Mouse (Mus musculus): ENCODE results near the gene Thsd1. TPM values are rescaled to one million over a fixed set of nuclear protein-coding genes. Genes with fewer than 3 reads are reported as not detected.

Thsd1 gene
- total and polyA plus RNA-seq, 3 experiments: 4.4 to 4.8 (median 4.8) TPM

- intact Hi-C loops (cut with DNase I): loop anchor here (1.0 to 10.0 kb wide), 4 partner anchors 35 to 204 kb away; partner anchors contain the start of gene Slc25a15
- no peak for DNase-seq
- peaks cover 6% of the 10 kb centered on the region for H3K79me2 ChIP-seq (replicated peaks; ENCODE audit: control insufficient read depth, insufficient read depth, low read length)
These were observed 33.6 kb upstream of the Thsd1 start for GRCm38 (mm10) chr8:22193432-22194010.

GRCm38 (mm10) chr8:22197914-22198313 is 29.2 kb upstream of the Thsd1 start:
- Histone ChIP-seq H3K27ac (no peak overlapping the region), H3K9ac (ENCODE audit: low read depth, low read length) (no peak overlapping the region), H3K4me1 (ENCODE audit: control insufficient read depth, insufficient read depth, low read length) (no peaks in the 10 kb centered on the region; the same call in 1 of the 2 replicates), H3K79me2 (replicated peaks; ENCODE audit: control insufficient read depth, insufficient read depth, low read length) (peaks cover 6% of the 10 kb centered on the region), H3K27me3 (ENCODE audit: control insufficient read depth, insufficient read depth, low read length) (no peaks in the 10 kb centered on the region), H3K4me3 (no peak overlapping the region), H3K36me3 (ENCODE audit: control insufficient read depth, insufficient read depth, low read length) (0 out of 2 replicates have a peak, but pooled peaks cover 2% of the 10 kb centered on the region)
- intact Hi-C loops (cut with DNase I): loop anchor here (10.0 kb wide), 1 partner anchor 107 kb away; no protein-coding TSS in a partner anchor
- WGBS: 88% methylated on average over 6 of the region's 6 CpGs
- TF ChIP-seq CTCF (IDR thresholded peaks at IDR 0.05) (no peak), POLR2A (IDR thresholded peaks at IDR 0.05; ENCODE audit: insufficient read depth, low read depth, low read length) (no peak), EP300 (IDR thresholded peaks at IDR 0.05; ENCODE audit: insufficient read depth, low read depth, low read length) (no peak)
- DNase-seq: no peak

More at GRCm38 (mm10) chr8:22193432-22194010, 33.6 kb upstream of the Thsd1 start:
- Histone ChIP-seq H3K4me3 (peak overlapping the region; percentile 81), H3K27me3 (ENCODE audit: control insufficient read depth, insufficient read depth, low read length) (no peaks in the 10 kb centered on the region), H3K4me1 (ENCODE audit: control insufficient read depth, insufficient read depth, low read length) (no peaks in the 10 kb centered on the region; the same call in 1 of the 2 replicates), H3K36me3 (ENCODE audit: control insufficient read depth, insufficient read depth, low read length) (0 out of 2 replicates have a peak, but pooled peaks cover 2% of the 10 kb centered on the region), H3K27ac (peak overlapping the region; percentile 99), H3K9ac (ENCODE audit: low read depth, low read length) (peak overlapping the region; percentile 99)
- TF ChIP-seq POLR2A (IDR thresholded peaks at IDR 0.05; ENCODE audit: insufficient read depth, low read depth, low read length) (no peak), CTCF (IDR thresholded peaks at IDR 0.05) (no peak), EP300 (IDR thresholded peaks at IDR 0.05; ENCODE audit: insufficient read depth, low read depth, low read length) (no peak)
- 10% methylated on average over 12 of the region's 12 CpGs for WGBS

GRCm38 (mm10) chr8:22199481-22199880 is 27.6 kb upstream of the Thsd1 start:
- no peak for DNase-seq
- Histone ChIP-seq H3K36me3 (ENCODE audit: control insufficient read depth, insufficient read depth, low read length) (no peaks in the 10 kb centered on the region), H3K4me3 (no peak overlapping the region), H3K27ac (no peak overlapping the region), H3K9ac (ENCODE audit: low read depth, low read length) (no peak overlapping the region), H3K79me2 (replicated peaks; ENCODE audit: control insufficient read depth, insufficient read depth, low read length) (peaks cover 4% of the 10 kb centered on the region), H3K27me3 (ENCODE audit: control insufficient read depth, insufficient read depth, low read length) (no peaks in the 10 kb centered on the region), H3K4me1 (ENCODE audit: control insufficient read depth, insufficient read depth, low read length) (no peaks in the 10 kb centered on the region; the same call in 1 of the 2 replicates)
- intact Hi-C loops (cut with DNase I): loop anchor here (10.0 kb wide), 1 partner anchor 105 kb away; no protein-coding TSS in a partner anchor
- WGBS: 97% methylated on average over 8 of the region's 8 CpGs
- TF ChIP-seq CTCF (IDR thresholded peaks at IDR 0.05) (peak; percentile 37), POLR2A (IDR thresholded peaks at IDR 0.05; ENCODE audit: insufficient read depth, low read depth, low read length) (no peak)

GRCm38 (mm10) chr8:22207535-22207934 is 19.6 kb upstream of the Thsd1 start:
- DNase-seq: no peak
- Histone ChIP-seq H3K27ac (peak overlapping the region; percentile 26; the same call in 1 of the 2 replicates), H3K4me1 (ENCODE audit: control insufficient read depth, insufficient read depth, low read length) (peaks cover 2% of the 10 kb centered on the region; the same call in 1 of the 2 replicates), H3K4me3 (no peak overlapping the region), H3K79me2 (replicated peaks; ENCODE audit: control insufficient read depth, insufficient read depth, low read length) (no peaks in the 10 kb centered on the region), H3K36me3 (ENCODE audit: control insufficient read depth, insufficient read depth, low read length) (peaks cover 4% of the 10 kb centered on the region), H3K27me3 (ENCODE audit: control insufficient read depth, insufficient read depth, low read length) (no peaks in the 10 kb centered on the region), H3K9ac (ENCODE audit: low read depth, low read length) (no peak overlapping the region)
- TF ChIP-seq POLR2A (IDR thresholded peaks at IDR 0.05; ENCODE audit: insufficient read depth, low read depth, low read length) (no peak), CTCF (IDR thresholded peaks at IDR 0.05) (no peak), EP300 (IDR thresholded peaks at IDR 0.05; ENCODE audit: insufficient read depth, low read depth, low read length) (no peak)
- intact Hi-C loops (cut with DNase I): no loop called here
- 46% methylated on average over 4 of the region's 4 CpGs for WGBS

- Histone ChIP-seq H3K4me3 (no peak overlapping the region), H3K27ac (peak overlapping the region; percentile 36), H3K36me3 (ENCODE audit: control insufficient read depth, insufficient read depth, low read length) (peaks cover 4% of the 10 kb centered on the region), H3K4me1 (ENCODE audit: control insufficient read depth, insufficient read depth, low read length) (peaks cover 2% of the 10 kb centered on the region; the same call in 1 of the 2 replicates), H3K9ac (ENCODE audit: low read depth, low read length) (no peak overlapping the region), H3K79me2 (replicated peaks; ENCODE audit: control insufficient read depth, insufficient read depth, low read length) (no peaks in the 10 kb centered on the region), H3K27me3 (ENCODE audit: control insufficient read depth, insufficient read depth, low read length) (no peaks in the 10 kb centered on the region)
- intact Hi-C loops (cut with DNase I): loop anchor here (2.0 kb wide), 1 partner anchor 20 kb away; no protein-coding TSS in a partner anchor
- 23% methylated on average over 5 of the region's 5 CpGs for whole genome bisulfite sequencing
- peak in 1 of 2 experiments; percentile 45 for DNase-seq
- peak; percentile 84; the same call in 1 of the 2 replicates for TF ChIP-seq EP300 (IDR thresholded peaks at IDR 0.05; ENCODE audit: insufficient read depth, low read depth, low read length)
- TF ChIP-seq POLR2A (IDR thresholded peaks at IDR 0.05; ENCODE audit: insufficient read depth, low read depth, low read length): peak; percentile 34; the same call in 1 of the 2 replicates
- no peak for TF ChIP-seq CTCF (IDR thresholded peaks at IDR 0.05)
These were observed 18.1 kb upstream of the Thsd1 start for GRCm38 (mm10) chr8:22209012-22209411.

GRCm38 (mm10) chr8:22214826-22215225 is 12.3 kb upstream of the Thsd1 start:
- TF ChIP-seq EP300 (IDR thresholded peaks at IDR 0.05; ENCODE audit: insufficient read depth, low read depth, low read length) (no peak), CTCF (IDR thresholded peaks at IDR 0.05) (no peak), POLR2A (IDR thresholded peaks at IDR 0.05; ENCODE audit: insufficient read depth, low read depth, low read length) (no peak)
- Histone ChIP-seq H3K27me3 (ENCODE audit: control insufficient read depth, insufficient read depth, low read length) (no peaks in the 10 kb centered on the region), H3K9ac (ENCODE audit: low read depth, low read length) (no peak overlapping the region), H3K4me1 (ENCODE audit: control insufficient read depth, insufficient read depth, low read length) (no peaks in the 10 kb centered on the region), H3K27ac (no peak overlapping the region), H3K36me3 (ENCODE audit: control insufficient read depth, insufficient read depth, low read length) (no peaks in the 10 kb centered on the region), H3K4me3 (no peak overlapping the region), H3K79me2 (replicated peaks; ENCODE audit: control insufficient read depth, insufficient read depth, low read length) (no peaks in the 10 kb centered on the region)
- DNase-seq: peak in 1 of 2 experiments; percentile 55
- intact Hi-C loops (cut with DNase I): no loop called here
- 73% methylated on average over 10 of the region's 10 CpGs for WGBS
